Mouse (Mus musculus): Measurements from ENCODE around the gene Xylt1. TPM values are rescaled to one million over a fixed set of nuclear protein-coding genes. Genes with fewer than 3 reads are reported as not detected.

Xylt1 gene
- total and polyA plus RNA-seq, 3 experiments: 9.0 to 13.3 TPM; not detected in 1

- Histone ChIP-seq H3K27me3 (ENCODE audit: control insufficient read depth in 1 of 2, insufficient read depth in 2 of 2, low read length in 2 of 2) (no peaks in the 10 kb centered on the region), H3K27ac (ENCODE audit: control insufficient read depth, low read depth, low read length) (no peak overlapping the region), H3K79me2 (ENCODE audit: control insufficient read depth, insufficient read depth, low read length, poor library complexity) (no peaks in the 10 kb centered on the region), H3K9me3 (replicated peaks; ENCODE audit: insufficient read depth, low read length) (no peaks in the 10 kb centered on the region), H3K9ac (ENCODE audit: control insufficient read depth, low read depth, low read length, poor library complexity, severe bottlenecking) (no peak overlapping the region), H3K36me3 (ENCODE audit: control insufficient read depth in 1 of 2, insufficient read depth in 2 of 2, low read length in 2 of 2) (peaks cover 0 to 23% of the 10 kb centered on the region in 2 experiments), H3K4me3 (ENCODE audit: control insufficient read depth in 1 of 2, insufficient read depth in 1 of 2, low read depth in 2 of 2, low read length in 2 of 2) (no peak overlapping the region), H3K4me1 (ENCODE audit: control insufficient read depth in 1 of 2, insufficient read depth in 2 of 2, low read length in 2 of 2) (peaks cover 8 to 18% of the 10 kb centered on the region in 2 experiments; a peak in 3 of 4 replicates)
- TF ChIP-seq MEF2A (IDR thresholded peaks at IDR 0.05; ENCODE audit: extremely low read depth, insufficient replicate concordance, low read depth, low read length, poor library complexity, severe bottlenecking) (no peak), SMC3 (IDR thresholded peaks at IDR 0.05; ENCODE audit: low read depth, low read length) (no peak), GATA1 (IDR thresholded peaks at IDR 0.05; ENCODE audit: low read depth, low read length) (no peak), POLR2AphosphoS5 (IDR thresholded peaks at IDR 0.05; ENCODE audit: borderline replicate concordance, low read depth, low read length) (no peak), TBP (IDR thresholded peaks at IDR 0.05; ENCODE audit: low read depth, low read length) (no peak), MAZ (IDR thresholded peaks at IDR 0.05; ENCODE audit: low read depth, low read length) (no peak), USF2 (IDR thresholded peaks at IDR 0.05; ENCODE audit: borderline replicate concordance in 1 of 2, insufficient read depth in 1 of 2, low read depth in 1 of 2, low read length in 2 of 2) (no peak), ELF1 (IDR thresholded peaks at IDR 0.05; ENCODE audit: low read depth, low read length) (no peak), RCOR1 (IDR thresholded peaks at IDR 0.05; ENCODE audit: low read depth, low read length) (no peak), MXI1 (IDR thresholded peaks at IDR 0.05; ENCODE audit: low read depth, low read length) (no peak), ZC3H11A (IDR thresholded peaks at IDR 0.05; ENCODE audit: low read depth, low read length) (no peak), RAD21 (IDR thresholded peaks at IDR 0.05; ENCODE audit: low read depth, low read length) (no peak)
- no peak for DNase-seq (ENCODE audit: low read depth, low spot score)
These were observed 209.0 kb downstream of the Xylt1 start for GRCm38 (mm10) chr7:117589820-117590219.

- TF ChIP-seq RAD21 (IDR thresholded peaks at IDR 0.05; ENCODE audit: low read depth, low read length): no peak
- TF ChIP-seq KAT2A (conservative IDR thresholded peaks at IDR 0.05; ENCODE audit: low read depth, low read length): no peak
- no peak for TF ChIP-seq MYB (IDR thresholded peaks at IDR 0.05; ENCODE audit: low read depth, low read length)
- no peak for TF ChIP-seq JUND (IDR thresholded peaks at IDR 0.05; ENCODE audit: low read depth, low read length)
- no peak for TF ChIP-seq CTCF (IDR thresholded peaks at IDR 0.05 in 2 of 3, conservative IDR thresholded peaks at IDR 0.05 in 1 of 3; ENCODE audit: control insufficient read depth in 1 of 3, insufficient read depth in 1 of 3, low read depth in 2 of 3, low read length in 3 of 3, poor library complexity in 1 of 3, severe bottlenecking in 1 of 3)
- no peak for TF ChIP-seq MYC (IDR thresholded peaks at IDR 0.05; ENCODE audit: low read depth, low read length)
- TF ChIP-seq USF2 (IDR thresholded peaks at IDR 0.05; ENCODE audit: borderline replicate concordance in 1 of 2, insufficient read depth in 1 of 2, low read depth in 1 of 2, low read length in 2 of 2): no peak
- TF ChIP-seq POLR2A (IDR thresholded peaks at IDR 0.05; ENCODE audit: control insufficient read depth in 1 of 2, insufficient read depth in 1 of 2, low read depth in 1 of 2, low read length in 2 of 2, poor library complexity in 1 of 2): no peak
- no peak for TF ChIP-seq HCFC1 (IDR thresholded peaks at IDR 0.05; ENCODE audit: low read depth, low read length)
- TF ChIP-seq MEF2A (IDR thresholded peaks at IDR 0.05; ENCODE audit: extremely low read depth, insufficient replicate concordance, low read depth, low read length, poor library complexity, severe bottlenecking): no peak
- no peak for TF ChIP-seq USF1 (IDR thresholded peaks at IDR 0.05; ENCODE audit: low read depth, low read length)
- TF ChIP-seq CHD2 (IDR thresholded peaks at IDR 0.05; ENCODE audit: low read length): no peak
- no peak for TF ChIP-seq MAX (IDR thresholded peaks at IDR 0.05; ENCODE audit: low read length)
- TF ChIP-seq ETS1 (IDR thresholded peaks at IDR 0.05; ENCODE audit: low read depth, low read length): no peak
- no peak for TF ChIP-seq POLR2AphosphoS2 (IDR thresholded peaks at IDR 0.05; ENCODE audit: low read length)
- TF ChIP-seq E2F4 (IDR thresholded peaks at IDR 0.05; ENCODE audit: borderline replicate concordance, low read depth, low read length): no peak
- TF ChIP-seq ZKSCAN1 (IDR thresholded peaks at IDR 0.05; ENCODE audit: low read depth, low read length): no peak
- TF ChIP-seq POLR2AphosphoS5 (IDR thresholded peaks at IDR 0.05; ENCODE audit: borderline replicate concordance, low read depth, low read length): no peak
- no peak for TF ChIP-seq UBTF (IDR thresholded peaks at IDR 0.05; ENCODE audit: borderline replicate concordance, insufficient read depth, low read depth, low read length)
- no peak for DNase-seq (ENCODE audit: low read depth, low spot score)
- Histone ChIP-seq H3K36me3 (ENCODE audit: control insufficient read depth in 1 of 2, insufficient read depth in 2 of 2, low read length in 2 of 2) (peaks cover 0 to 3% of the 10 kb centered on the region in 2 experiments; a peak in 2 of 4 replicates), H3K27me3 (ENCODE audit: control insufficient read depth in 1 of 2, insufficient read depth in 2 of 2, low read length in 2 of 2) (no peaks in the 10 kb centered on the region), H3K79me2 (ENCODE audit: control insufficient read depth, insufficient read depth, low read length, poor library complexity) (no peaks in the 10 kb centered on the region), H3K4me3 (ENCODE audit: control insufficient read depth in 1 of 2, insufficient read depth in 1 of 2, low read depth in 2 of 2, low read length in 2 of 2) (no peak overlapping the region), H3K9ac (ENCODE audit: control insufficient read depth, low read depth, low read length, poor library complexity, severe bottlenecking) (no peak overlapping the region), H3K9me3 (replicated peaks; ENCODE audit: insufficient read depth, low read length) (no peaks in the 10 kb centered on the region), H3K4me1 (ENCODE audit: control insufficient read depth in 1 of 2, insufficient read depth in 2 of 2, low read length in 2 of 2) (no peaks in the 10 kb centered on the region), H3K27ac (ENCODE audit: control insufficient read depth, low read depth, low read length) (no peak overlapping the region)
These were observed 213.4 kb downstream of the Xylt1 start for GRCm38 (mm10) chr7:117594191-117594590.

Data from MEL (cell line).